Mouse (Mus musculus): ENCODE measurements around the gene Slamf8. TPM values are rescaled to one million over a fixed set of nuclear protein-coding genes. Genes with fewer than 3 reads are reported as not detected.

Gene Slamf8
- polyA plus RNA-seq, 1 experiment = not detected

DNA sequence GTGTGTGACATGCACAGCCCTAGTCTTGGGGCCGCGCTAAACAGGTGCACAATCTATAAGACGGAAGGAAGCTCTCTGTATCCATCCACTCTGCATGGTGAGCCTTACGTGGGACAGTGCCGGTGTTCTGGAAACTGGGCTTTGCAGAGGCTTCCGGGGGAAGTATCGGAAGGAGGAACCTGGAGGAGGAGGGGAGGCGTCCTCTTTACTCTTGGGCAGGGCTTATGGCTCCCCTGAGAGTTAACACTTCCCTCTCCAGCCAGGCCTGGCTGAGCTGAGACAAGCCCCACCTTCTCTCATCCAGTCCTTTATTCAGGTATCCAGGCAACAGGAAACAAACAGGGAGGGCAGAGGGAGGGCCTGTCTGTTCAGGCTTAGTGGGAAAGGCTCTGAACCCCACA is 39.8 kb downstream of the Slamf8 start:
- Histone ChIP-seq H3K4me1 (ENCODE audit: control insufficient read depth, insufficient read depth, low read length) (peaks cover 11% of the 10 kb centered on the region), H3K4me3 (ENCODE audit: insufficient read depth, low read depth, low read length) (peak overlapping the region; percentile 24), H3K27ac (ENCODE audit: insufficient read depth, low read depth, low read length) (no peak overlapping the region)
- WGBS = 15% methylated on average over 8 of the region's 8 CpGs
- no peak for TF ChIP-seq POLR2A (IDR thresholded peaks at IDR 0.05; ENCODE audit: insufficient read depth, low read depth, low read length)
- TF ChIP-seq CTCF (IDR thresholded peaks at IDR 0.05; ENCODE audit: insufficient read depth, low read depth, low read length) = no peak

DNA sequence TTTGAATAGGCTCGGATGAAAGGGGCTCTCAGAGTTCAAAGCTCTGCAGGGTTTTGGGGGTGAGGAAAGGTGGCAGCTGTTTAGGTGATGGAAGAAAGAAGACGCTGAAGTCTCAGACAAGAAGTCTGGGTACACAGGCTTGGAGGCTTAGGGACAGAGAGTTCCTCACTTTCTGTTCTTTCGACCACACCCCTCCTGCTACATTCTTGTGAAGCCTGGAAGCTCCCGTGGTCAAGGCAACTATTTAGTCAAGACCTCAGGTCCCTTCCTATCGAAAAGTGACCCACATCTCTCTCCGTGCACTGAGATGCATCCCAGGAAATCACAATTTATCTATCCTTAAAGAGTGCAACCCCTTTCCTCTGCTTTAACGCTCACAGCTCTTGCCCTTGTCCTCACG is 40.7 kb downstream of the Slamf8 start:
- H3K4me1 ChIP-seq (ENCODE audit: control insufficient read depth, insufficient read depth, low read length) = peaks cover 11% of the 10 kb centered on the region
- 28% methylated on average over 8 of the region's 8 CpGs for WGBS
- TF ChIP-seq POLR2A (IDR thresholded peaks at IDR 0.05; ENCODE audit: insufficient read depth, low read depth, low read length) = no peak
- no peak for TF ChIP-seq CTCF (IDR thresholded peaks at IDR 0.05; ENCODE audit: insufficient read depth, low read depth, low read length)
- no peak overlapping the region for H3K27ac ChIP-seq (ENCODE audit: insufficient read depth, low read depth, low read length)
- H3K4me3 ChIP-seq (ENCODE audit: insufficient read depth, low read depth, low read length) = 0 out of 2 replicates have a peak overlapping the region, but pooled peaks have one; percentile 24

- Histone ChIP-seq H3K27ac (ENCODE audit: insufficient read depth, low read depth, low read length) (no peak overlapping the region), H3K4me3 (ENCODE audit: insufficient read depth, low read depth, low read length) (no peak overlapping the region)
- 52% methylated on average over 2 of the region's 2 CpGs for WGBS
Observed at GRCm38 (mm10) chr1:172549314-172549713, 41.1 kb downstream of the Slamf8 start.

GRCm38 (mm10) chr1:172548501-172548900 is 41.9 kb downstream of the Slamf8 start:
- Histone ChIP-seq H3K27ac (ENCODE audit: insufficient read depth, low read depth, low read length) (no peak overlapping the region), H3K4me1 (ENCODE audit: control insufficient read depth, insufficient read depth, low read length) (peaks cover 11% of the 10 kb centered on the region), H3K4me3 (ENCODE audit: insufficient read depth, low read depth, low read length) (no peak overlapping the region)
- WGBS = 81% methylated on average over 7 of the region's 7 CpGs
- TF ChIP-seq POLR2A (IDR thresholded peaks at IDR 0.05; ENCODE audit: insufficient read depth, low read depth, low read length) (no peak), CTCF (IDR thresholded peaks at IDR 0.05; ENCODE audit: insufficient read depth, low read depth, low read length) (no peak)

More at GRCm38 (mm10) chr1:172549314-172549713, 41.1 kb downstream of the Slamf8 start:
- H3K4me1 ChIP-seq (ENCODE audit: control insufficient read depth, insufficient read depth, low read length) = peaks cover 11% of the 10 kb centered on the region
- TF ChIP-seq CTCF (IDR thresholded peaks at IDR 0.05; ENCODE audit: insufficient read depth, low read depth, low read length) (no peak), POLR2A (IDR thresholded peaks at IDR 0.05; ENCODE audit: insufficient read depth, low read depth, low read length) (no peak)

- Histone ChIP-seq H3K4me1 (ENCODE audit: control insufficient read depth, insufficient read depth, low read length) (peaks cover 13% of the 10 kb centered on the region), H3K27ac (ENCODE audit: insufficient read depth, low read depth, low read length) (no peak overlapping the region), H3K4me3 (ENCODE audit: insufficient read depth, low read depth, low read length) (no peak overlapping the region)
- TF ChIP-seq POLR2A (IDR thresholded peaks at IDR 0.05; ENCODE audit: insufficient read depth, low read depth, low read length) = no peak
- no peak for TF ChIP-seq CTCF (IDR thresholded peaks at IDR 0.05; ENCODE audit: insufficient read depth, low read depth, low read length)
- 85% methylated on average over 4 of the region's 4 CpGs for WGBS
Observed at GRCm38 (mm10) chr1:172546062-172546461, 44.3 kb downstream of the Slamf8 start.

GRCm38 (mm10) chr1:172540283-172540820 is 50.0 kb downstream of the Slamf8 start:
- no peak overlapping the region for H3K27ac ChIP-seq (ENCODE audit: insufficient read depth, low read depth, low read length)
- no peak for TF ChIP-seq POLR2A (IDR thresholded peaks at IDR 0.05; ENCODE audit: insufficient read depth, low read depth, low read length)
- TF ChIP-seq CTCF (IDR thresholded peaks at IDR 0.05; ENCODE audit: insufficient read depth, low read depth, low read length) = no peak
- 49% methylated on average over 11 of the region's 11 CpGs for WGBS
- H3K4me3 ChIP-seq (ENCODE audit: insufficient read depth, low read depth, low read length) = no peak overlapping the region
- H3K4me1 ChIP-seq (ENCODE audit: control insufficient read depth, insufficient read depth, low read length) = peaks cover 11% of the 10 kb centered on the region; the same call in 1 of the 2 replicates

GRCm38 (mm10) chr1:172539827-172540226 is 50.5 kb downstream of the Slamf8 start:
- H3K27ac ChIP-seq (ENCODE audit: insufficient read depth, low read depth, low read length) = no peak overlapping the region
- H3K4me3 ChIP-seq (ENCODE audit: insufficient read depth, low read depth, low read length) = no peak overlapping the region
- TF ChIP-seq POLR2A (IDR thresholded peaks at IDR 0.05; ENCODE audit: insufficient read depth, low read depth, low read length) (no peak), CTCF (IDR thresholded peaks at IDR 0.05; ENCODE audit: insufficient read depth, low read depth, low read length) (no peak)
- peaks cover 11% of the 10 kb centered on the region; the same call in 1 of the 2 replicates for H3K4me1 ChIP-seq (ENCODE audit: control insufficient read depth, insufficient read depth, low read length)
- WGBS = 48% methylated on average over 6 of the region's 6 CpGs

DNA sequence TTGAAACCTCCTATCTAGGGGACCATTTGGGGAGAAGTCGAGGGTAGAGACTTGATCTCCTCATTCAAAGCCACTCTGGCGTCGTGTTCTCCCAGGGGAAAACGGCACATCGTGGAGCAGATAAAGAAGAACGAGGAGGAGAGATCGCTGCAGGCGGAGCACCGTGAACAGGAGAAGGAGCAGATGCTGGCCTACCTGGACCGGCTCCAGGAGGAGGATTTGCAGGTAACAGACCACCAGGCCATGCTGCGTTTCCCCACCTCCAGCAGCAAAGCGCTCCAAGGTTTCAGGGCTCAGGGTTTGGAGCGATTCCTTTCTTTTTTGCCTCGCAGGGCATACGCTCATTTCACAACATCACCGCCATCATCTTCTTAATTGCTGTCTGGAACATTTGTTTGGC is 55.3 kb downstream of the Slamf8 start:
- WGBS = 91% methylated on average over 16 of the region's 16 CpGs
- H3K4me3 ChIP-seq (ENCODE audit: insufficient read depth, low read depth, low read length) = no peak overlapping the region
- TF ChIP-seq CTCF (IDR thresholded peaks at IDR 0.05; ENCODE audit: insufficient read depth, low read depth, low read length) = no peak
- TF ChIP-seq POLR2A (IDR thresholded peaks at IDR 0.05; ENCODE audit: insufficient read depth, low read depth, low read length) = no peak
- H3K4me1 ChIP-seq (ENCODE audit: control insufficient read depth, insufficient read depth, low read length) = peaks cover 14% of the 10 kb centered on the region
- no peak overlapping the region for H3K27ac ChIP-seq (ENCODE audit: insufficient read depth, low read depth, low read length)

GRCm38 (mm10) chr1:172532551-172532950 is 57.8 kb downstream of the Slamf8 start:
- H3K4me3 ChIP-seq (ENCODE audit: insufficient read depth, low read depth, low read length) = no peak overlapping the region
- 36% methylated on average over 13 of the region's 13 CpGs for WGBS
- TF ChIP-seq POLR2A (IDR thresholded peaks at IDR 0.05; ENCODE audit: insufficient read depth, low read depth, low read length) = no peak
- TF ChIP-seq CTCF (IDR thresholded peaks at IDR 0.05; ENCODE audit: insufficient read depth, low read depth, low read length) = no peak
- peaks cover 12% of the 10 kb centered on the region for H3K4me1 ChIP-seq (ENCODE audit: control insufficient read depth, insufficient read depth, low read length)
- H3K27ac ChIP-seq (ENCODE audit: insufficient read depth, low read depth, low read length) = no peak overlapping the region

Other genes with a start within 250 kb of the Slamf8 start
- 93.5 and 169 TPM in 2 replicates for gene Kcnj10, start 249.4 kb downstream of the Slamf8 start, polyA plus RNA-seq (2012; ENCODE audit: insufficient read depth, insufficient read length, low replicate concordance, missing spikeins)
- gene Pigm, start 214.0 kb downstream of the Slamf8 start, polyA plus RNA-seq (2012; ENCODE audit: insufficient read depth, insufficient read length, low replicate concordance, missing spikeins) = not detected in 2 replicates
- gene Slamf9, start 115.2 kb downstream of the Slamf8 start, polyA plus RNA-seq (2012; ENCODE audit: insufficient read depth, insufficient read length, low replicate concordance, missing spikeins) = not detected in 2 replicates
- gene Igsf9, start 108.8 kb downstream of the Slamf8 start, polyA plus RNA-seq (2012; ENCODE audit: insufficient read depth, insufficient read length, low replicate concordance, missing spikeins) = not detected in 2 replicates
- gene Tagln2, start 90.5 kb downstream of the Slamf8 start, polyA plus RNA-seq (2012; ENCODE audit: insufficient read depth, insufficient read length, low replicate concordance, missing spikeins) = not detected in 2 replicates
- not detected in 2 replicates for gene Cfap45, start 69.8 kb downstream of the Slamf8 start, polyA plus RNA-seq (2012; ENCODE audit: insufficient read depth, insufficient read length, low replicate concordance, missing spikeins)
- gene Vsig8, start 34.6 kb downstream of the Slamf8 start, polyA plus RNA-seq (2012; ENCODE audit: insufficient read depth, insufficient read length, low replicate concordance, missing spikeins) = not detected in 2 replicates
- gene Fcrl6, start 12.0 kb upstream of the Slamf8 start, polyA plus RNA-seq (2012; ENCODE audit: insufficient read depth, insufficient read length, low replicate concordance, missing spikeins) = not detected in 2 replicates
- gene Dusp23, start 42.4 kb upstream of the Slamf8 start, polyA plus RNA-seq (2012; ENCODE audit: insufficient read depth, insufficient read length, low replicate concordance, missing spikeins) = not detected in 2 replicates
- gene Crp, start 107.5 kb upstream of the Slamf8 start, polyA plus RNA-seq (2012; ENCODE audit: insufficient read depth, insufficient read length, low replicate concordance, missing spikeins) = not detected in 2 replicates